Mouse (Mus musculus): ENCODE data around the gene Ofd1. TPM values are rescaled to one million over a fixed set of nuclear protein-coding genes. Genes with fewer than 3 reads are reported as not detected.

The Ofd1 gene
- polyA plus RNA-seq, 1 experiment from 2014 or later: 9.2 TPM

- H3K27ac ChIP-seq (ENCODE audit: low read depth, low read length): no peak overlapping the region
- DNase-seq (ENCODE audit: low spot score): no peak
- no peak overlapping the region for H3K4me3 ChIP-seq (ENCODE audit: low read depth, low read length)
- no peaks in the 10 kb centered on the region for H3K9me3 ChIP-seq (ENCODE audit: control insufficient read depth, low read length)
- no peaks in the 10 kb centered on the region for H3K36me3 ChIP-seq (ENCODE audit: control insufficient read depth, insufficient read depth, low read length)
- no peak for ATAC-seq (ENCODE audit: insufficient read depth, low FRiP score, low TSS enrichment)
- H3K27me3 ChIP-seq (ENCODE audit: control insufficient read depth, insufficient read depth, low read length): no peaks in the 10 kb centered on the region
- H3K4me2 ChIP-seq (ENCODE audit: low read depth): no peak overlapping the region
- H3K9ac ChIP-seq (ENCODE audit: low read length): no peak overlapping the region
- no peaks in the 10 kb centered on the region for H3K4me1 ChIP-seq (ENCODE audit: control insufficient read depth, insufficient read depth, low read length)
- WGBS: 72% methylated on average over 2 of the region's 2 CpGs
These were observed 87.1 kb downstream of the Ofd1 start for GRCm38 (mm10) chrX:166353412-166353811.

DNA sequence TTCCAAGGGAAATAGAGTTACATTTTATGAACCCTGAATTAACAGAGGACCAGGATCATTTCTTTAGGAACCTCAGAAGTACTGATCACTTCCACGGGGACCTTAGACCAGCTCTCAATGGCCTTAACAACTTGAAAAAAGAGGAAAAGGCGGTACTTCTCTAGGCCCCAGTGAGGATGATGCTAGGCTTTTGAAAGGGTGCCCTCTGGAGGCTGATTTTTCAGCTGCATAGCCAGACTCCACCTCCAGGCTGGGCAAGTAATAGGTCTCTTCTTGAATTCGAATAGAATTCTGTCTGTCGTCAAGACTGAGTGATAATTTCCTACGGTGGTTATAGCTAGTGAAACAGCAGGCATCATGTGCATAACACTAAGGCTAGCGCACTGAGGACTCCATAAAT lies 88.7 kb downstream of the Ofd1 start:
- Histone ChIP-seq H3K9me3 (ENCODE audit: control insufficient read depth, low read length) (no peaks in the 10 kb centered on the region), H3K4me1 (ENCODE audit: control insufficient read depth, insufficient read depth, low read length) (no peaks in the 10 kb centered on the region), H3K27me3 (ENCODE audit: control insufficient read depth, insufficient read depth, low read length) (no peaks in the 10 kb centered on the region), H3K36me3 (ENCODE audit: control insufficient read depth, insufficient read depth, low read length) (no peaks in the 10 kb centered on the region), H3K9ac (ENCODE audit: low read length) (no peak overlapping the region), H3K4me3 (ENCODE audit: low read depth, low read length) (no peak overlapping the region), H3K4me2 (ENCODE audit: low read depth) (no peak overlapping the region), H3K27ac (ENCODE audit: low read depth, low read length) (no peak overlapping the region)
- 21% methylated on average over 6 of the region's 6 CpGs for WGBS
- ATAC-seq (ENCODE audit: insufficient read depth, low FRiP score, low TSS enrichment) (peak; percentile 75; the same call in 1 of the 2 replicates), DNase-seq (ENCODE audit: low spot score) (peak; percentile 57)

GRCm38 (mm10) chrX:166348634-166349033 lies 91.9 kb downstream of the Ofd1 start:
- H3K9ac ChIP-seq (ENCODE audit: low read length): no peak overlapping the region
- WGBS: 78% methylated on average over 4 of the region's 4 CpGs
- no peak overlapping the region; the same call in 1 of the 2 replicates for H3K4me2 ChIP-seq (ENCODE audit: low read depth)
- DNase-seq (ENCODE audit: low spot score) (no peak), ATAC-seq (ENCODE audit: insufficient read depth, low FRiP score, low TSS enrichment) (no peak)
- no peaks in the 10 kb centered on the region for H3K9me3 ChIP-seq (ENCODE audit: control insufficient read depth, low read length)
- no peaks in the 10 kb centered on the region for H3K27me3 ChIP-seq (ENCODE audit: control insufficient read depth, insufficient read depth, low read length)
- no peaks in the 10 kb centered on the region for H3K4me1 ChIP-seq (ENCODE audit: control insufficient read depth, insufficient read depth, low read length)
- no peak overlapping the region for H3K4me3 ChIP-seq (ENCODE audit: low read depth, low read length)
- H3K27ac ChIP-seq (ENCODE audit: low read depth, low read length): no peak overlapping the region
- no peaks in the 10 kb centered on the region for H3K36me3 ChIP-seq (ENCODE audit: control insufficient read depth, insufficient read depth, low read length)

DNA sequence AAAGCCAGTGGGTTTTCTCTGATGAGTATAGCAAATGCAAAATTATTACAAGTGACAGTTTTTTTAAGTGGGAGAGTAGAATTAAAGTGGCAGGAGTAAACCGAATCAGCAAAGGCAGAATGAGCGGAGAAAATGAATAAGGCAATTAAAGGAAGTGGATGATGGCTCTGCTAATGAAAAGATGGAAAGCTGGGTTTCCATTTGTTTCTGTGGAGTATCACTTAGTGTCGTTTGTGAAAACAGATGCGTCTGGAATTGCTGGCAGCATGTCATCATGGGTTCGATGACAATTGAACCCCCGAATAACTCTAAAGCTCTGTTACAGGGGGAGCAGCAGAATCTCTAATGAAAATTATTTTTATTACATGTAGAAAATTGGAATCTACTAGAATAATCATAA lies 92.4 kb downstream of the Ofd1 start:
- Histone ChIP-seq H3K27ac (ENCODE audit: low read depth, low read length) (no peak overlapping the region), H3K9ac (ENCODE audit: low read length) (no peak overlapping the region), H3K36me3 (ENCODE audit: control insufficient read depth, insufficient read depth, low read length) (no peaks in the 10 kb centered on the region), H3K4me3 (ENCODE audit: low read depth, low read length) (no peak overlapping the region), H3K9me3 (ENCODE audit: control insufficient read depth, low read length) (no peaks in the 10 kb centered on the region), H3K27me3 (ENCODE audit: control insufficient read depth, insufficient read depth, low read length) (no peaks in the 10 kb centered on the region), H3K4me2 (ENCODE audit: low read depth) (peak overlapping the region; percentile 38), H3K4me1 (ENCODE audit: control insufficient read depth, insufficient read depth, low read length) (no peaks in the 10 kb centered on the region)
- DNase-seq (ENCODE audit: low spot score) (no peak), ATAC-seq (ENCODE audit: insufficient read depth, low FRiP score, low TSS enrichment) (no peak)
- 76% methylated on average over 6 of the region's 6 CpGs for WGBS

GRCm38 (mm10) chrX:166344228-166345015 lies 96.1 kb downstream of the Ofd1 start:
- peak overlapping the region; percentile 58 for H3K9ac ChIP-seq (ENCODE audit: low read length)
- H3K27me3 ChIP-seq (ENCODE audit: control insufficient read depth, insufficient read depth, low read length): peaks cover 4% of the 10 kb centered on the region; the same call in 1 of the 2 replicates
- peak overlapping the region; percentile 36 for H3K4me2 ChIP-seq (ENCODE audit: low read depth)
- WGBS: 18% methylated on average over 10 of the region's 10 CpGs
- H3K27ac ChIP-seq (ENCODE audit: low read depth, low read length): peak overlapping the region; percentile 78
- peak overlapping the region; percentile 38 for H3K4me3 ChIP-seq (ENCODE audit: low read depth, low read length)
- ATAC-seq (ENCODE audit: insufficient read depth, low FRiP score, low TSS enrichment) (peak; percentile 93), DNase-seq (ENCODE audit: low spot score) (peak; percentile 50)
- H3K36me3 ChIP-seq (ENCODE audit: control insufficient read depth, insufficient read depth, low read length): no peaks in the 10 kb centered on the region
- H3K9me3 ChIP-seq (ENCODE audit: control insufficient read depth, low read length): no peaks in the 10 kb centered on the region
- H3K4me1 ChIP-seq (ENCODE audit: control insufficient read depth, insufficient read depth, low read length): no peaks in the 10 kb centered on the region

DNA sequence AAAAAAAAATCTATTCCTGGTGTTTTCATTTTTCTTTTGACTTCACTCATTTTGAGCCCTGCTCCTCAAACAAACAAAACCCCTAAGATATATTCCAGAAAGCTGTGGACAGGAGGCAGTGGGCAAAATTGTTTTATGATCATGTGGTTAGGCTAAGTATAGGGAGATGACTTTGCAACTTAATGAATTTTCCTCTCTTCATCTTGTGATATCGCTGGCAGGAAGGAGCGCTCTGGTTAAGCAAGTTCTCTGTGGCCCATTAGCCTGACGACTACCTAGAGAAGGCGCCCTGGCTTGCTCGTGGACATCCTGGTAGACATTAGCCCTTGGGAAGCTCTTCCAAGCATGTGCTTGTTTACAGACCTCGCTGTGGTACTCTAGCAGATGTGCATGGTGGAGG lies 98.7 kb downstream of the Ofd1 start:
- ATAC-seq (ENCODE audit: insufficient read depth, low FRiP score, low TSS enrichment) (no peak), DNase-seq (ENCODE audit: low spot score) (no peak)
- 81% methylated on average over 6 of the region's 6 CpGs for WGBS
- no peak overlapping the region for H3K27ac ChIP-seq (ENCODE audit: low read depth, low read length)
- H3K4me2 ChIP-seq (ENCODE audit: low read depth): no peak overlapping the region
- no peaks in the 10 kb centered on the region for H3K4me1 ChIP-seq (ENCODE audit: control insufficient read depth, insufficient read depth, low read length)
- no peak overlapping the region for H3K9ac ChIP-seq (ENCODE audit: low read length)
- H3K36me3 ChIP-seq (ENCODE audit: control insufficient read depth, insufficient read depth, low read length): no peaks in the 10 kb centered on the region
- no peaks in the 10 kb centered on the region for H3K9me3 ChIP-seq (ENCODE audit: control insufficient read depth, low read length)
- peaks cover 4% of the 10 kb centered on the region; the same call in 1 of the 2 replicates for H3K27me3 ChIP-seq (ENCODE audit: control insufficient read depth, insufficient read depth, low read length)
- H3K4me3 ChIP-seq (ENCODE audit: low read depth, low read length): no peak overlapping the region

Other genes starting within 250 kb of the Ofd1 start
- 107 and 112 TPM in 2 replicates for gene Gpm6b, start 201.8 kb downstream of the Ofd1 start, polyA plus RNA-seq (2014; fragmentation: Nextera tagmentation; extraction: Ambion mirVana)
- gene Trappc2, start 130 bp downstream of the Ofd1 start, polyA plus RNA-seq (2014; fragmentation: Nextera tagmentation; extraction: Ambion mirVana): 37.4 and 46.7 TPM in 2 replicates
- 48.1 and 52.7 TPM in 2 replicates for gene Rab9, start 39.2 kb upstream of the Ofd1 start, polyA plus RNA-seq (2014; fragmentation: Nextera tagmentation; extraction: Ambion mirVana)
- gene Tceanc, start 77.9 kb upstream of the Ofd1 start, polyA plus RNA-seq (2014; fragmentation: Nextera tagmentation; extraction: Ambion mirVana): 11.1 and 11.7 TPM in 2 replicates
- gene Egfl6, start 145.0 kb upstream of the Ofd1 start, polyA plus RNA-seq (2014; fragmentation: Nextera tagmentation; extraction: Ambion mirVana): 8.6 and 9.8 TPM in 2 replicates

All from neural tube, embryonic 11.5 days (tissue).